Mouse (Mus musculus): ENCODE data around the gene Clpp. TPM values are rescaled to one million over a fixed set of nuclear protein-coding genes. Genes with fewer than 3 reads are reported as not detected.

Gene Clpp
- total RNA-seq, 1 experiment from 2014 or later: 13.8 TPM

- ATAC-seq (replicated peaks; ENCODE audit: insufficient number of reproducible peaks, low FRiP score, low TSS enrichment, poor library complexity, severe bottlenecking): no peak
Measured at GRCm38 (mm10) chr17:57012245-57012795, 22.2 kb downstream of the Clpp start.

GRCm38 (mm10) chr17:57019693-57020092, 29.6 kb downstream of the Clpp start:
- no peak for ATAC-seq (replicated peaks; ENCODE audit: insufficient number of reproducible peaks, low FRiP score, low TSS enrichment, poor library complexity, severe bottlenecking)

- no peak for ATAC-seq (replicated peaks; ENCODE audit: insufficient number of reproducible peaks, low FRiP score, low TSS enrichment, poor library complexity, severe bottlenecking)
Measured at GRCm38 (mm10) chr17:57020960-57021359, 30.9 kb downstream of the Clpp start.

DNA sequence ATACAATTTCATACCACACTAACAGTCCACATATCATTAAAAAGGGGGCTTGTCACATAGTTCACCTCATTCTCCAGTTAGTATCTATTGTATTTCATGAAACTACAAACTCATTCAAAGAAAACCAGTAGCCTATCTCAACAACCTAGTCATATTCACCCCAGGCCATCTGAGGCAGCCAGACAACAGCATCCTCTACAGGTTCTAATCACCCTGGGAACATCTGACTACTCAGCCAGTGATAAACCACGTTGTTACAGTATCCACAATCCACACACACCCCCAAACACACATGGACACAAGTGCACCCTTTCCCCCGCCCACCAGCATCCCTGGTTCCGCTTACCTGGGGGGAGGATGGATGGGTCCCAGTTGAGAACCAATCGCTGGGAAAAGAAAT, 37.4 kb downstream of the Clpp start:
- no peak for ATAC-seq (replicated peaks; ENCODE audit: insufficient number of reproducible peaks, low FRiP score, low TSS enrichment, poor library complexity, severe bottlenecking)

- ATAC-seq (replicated peaks; ENCODE audit: insufficient number of reproducible peaks, low FRiP score, low TSS enrichment, poor library complexity, severe bottlenecking): no peak
Measured at GRCm38 (mm10) chr17:57029691-57030090, 39.6 kb downstream of the Clpp start.

DNA sequence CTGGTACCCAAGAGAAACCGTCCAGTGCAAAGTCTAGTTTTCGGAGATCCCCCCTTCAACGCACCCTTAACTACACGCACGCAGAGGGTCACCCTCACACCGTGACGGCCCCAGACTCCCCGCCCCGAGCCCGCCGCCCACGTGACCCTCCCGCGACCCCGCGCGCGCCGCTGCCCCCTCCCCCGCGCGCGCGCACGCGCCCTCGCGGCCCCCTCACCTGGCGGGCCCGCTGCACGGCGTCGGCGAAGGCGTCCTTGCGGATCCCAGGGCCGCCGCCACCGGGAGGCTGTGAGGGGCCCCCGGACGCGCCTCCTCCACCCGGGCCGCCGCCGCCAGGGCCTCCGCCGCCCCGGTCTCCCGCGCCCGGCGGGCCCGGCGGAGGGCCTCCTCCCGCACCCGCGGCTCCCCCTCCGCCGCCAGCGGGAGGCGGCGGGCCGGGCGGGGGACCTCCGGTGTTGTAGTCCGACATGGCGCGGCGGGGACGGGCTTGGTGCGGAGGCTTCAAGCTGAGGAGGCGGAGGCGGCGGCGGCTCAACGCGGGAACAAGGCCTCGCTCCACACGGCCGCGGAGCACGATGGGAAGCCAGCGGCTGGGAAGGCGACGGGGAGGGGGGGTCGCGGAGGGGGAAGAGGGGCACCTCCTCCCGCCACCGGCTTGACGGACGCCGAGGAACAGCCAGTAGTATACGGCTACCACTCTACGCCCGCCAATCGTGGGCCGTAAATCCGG, 41.0 kb downstream of the Clpp start, which contains the start of gene Khsrp:
Khsrp (minus strand) TSS at position 592 of the 730 bp plus-strand sequence.
- ATAC-seq (replicated peaks; ENCODE audit: insufficient number of reproducible peaks, low FRiP score, low TSS enrichment, poor library complexity, severe bottlenecking): no peak

DNA sequence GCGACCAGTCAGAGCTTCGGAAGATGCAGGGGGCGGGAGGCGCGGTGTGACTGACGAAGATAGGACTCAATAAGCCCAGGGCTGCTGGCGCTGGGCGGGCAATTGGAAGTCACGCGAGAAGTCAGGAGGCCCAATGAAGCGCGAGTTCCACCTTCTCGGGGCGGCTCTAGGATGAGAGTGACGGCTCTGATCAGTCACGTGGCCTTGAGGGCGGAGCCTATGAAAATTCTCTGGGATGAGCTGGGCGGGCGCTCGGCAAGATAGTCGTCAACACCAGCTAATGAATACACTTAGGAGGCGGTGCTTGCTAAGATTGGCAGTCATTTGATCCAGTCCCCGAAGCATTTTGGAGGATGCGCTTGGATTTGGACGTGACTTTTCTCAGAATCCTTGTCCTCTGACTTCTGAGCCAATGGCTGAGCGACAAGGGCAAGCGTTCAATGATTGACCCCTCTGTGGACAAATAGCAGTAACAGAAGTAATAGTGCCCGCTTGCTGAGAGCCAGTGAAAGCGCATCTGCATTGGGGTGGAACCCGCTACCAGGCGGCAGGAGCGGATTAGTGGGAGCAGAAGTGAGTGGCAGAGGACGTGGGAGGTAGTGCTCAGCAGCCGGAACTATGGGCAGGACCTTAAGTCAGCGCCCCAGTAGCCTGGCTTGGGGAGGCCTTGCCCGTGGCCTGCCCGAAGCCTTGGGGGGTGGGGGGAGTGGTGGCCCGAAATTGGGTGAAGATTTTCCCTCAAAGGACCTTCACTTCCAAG, 41.7 kb downstream of the Clpp start:
- peak; percentile 88 for ATAC-seq (replicated peaks; ENCODE audit: insufficient number of reproducible peaks, low FRiP score, low TSS enrichment, poor library complexity, severe bottlenecking)

GRCm38 (mm10) chr17:57032854-57033253, 42.7 kb downstream of the Clpp start:
- no peak for ATAC-seq (replicated peaks; ENCODE audit: insufficient number of reproducible peaks, low FRiP score, low TSS enrichment, poor library complexity, severe bottlenecking)

DNA sequence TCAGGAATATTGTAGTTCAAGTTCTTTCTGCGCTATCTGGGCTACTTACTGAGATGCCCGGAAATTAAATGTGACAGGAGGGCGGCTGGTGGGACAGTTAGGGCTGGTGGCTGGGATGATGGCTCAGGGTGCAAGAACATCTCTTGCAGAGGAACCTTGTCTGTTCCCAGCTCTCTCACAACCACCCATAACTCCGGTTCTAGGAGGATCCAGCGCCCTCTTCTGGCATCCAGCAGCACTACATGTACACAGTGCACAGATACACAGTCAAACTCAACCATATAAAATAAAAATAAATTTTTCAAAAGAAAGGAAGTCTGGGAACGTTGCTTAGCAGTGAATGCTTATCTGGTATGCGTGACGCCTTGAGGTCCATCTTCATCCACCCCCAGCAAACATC, 48.9 kb downstream of the Clpp start:
- ATAC-seq (replicated peaks; ENCODE audit: insufficient number of reproducible peaks, low FRiP score, low TSS enrichment, poor library complexity, severe bottlenecking): no peak

DNA sequence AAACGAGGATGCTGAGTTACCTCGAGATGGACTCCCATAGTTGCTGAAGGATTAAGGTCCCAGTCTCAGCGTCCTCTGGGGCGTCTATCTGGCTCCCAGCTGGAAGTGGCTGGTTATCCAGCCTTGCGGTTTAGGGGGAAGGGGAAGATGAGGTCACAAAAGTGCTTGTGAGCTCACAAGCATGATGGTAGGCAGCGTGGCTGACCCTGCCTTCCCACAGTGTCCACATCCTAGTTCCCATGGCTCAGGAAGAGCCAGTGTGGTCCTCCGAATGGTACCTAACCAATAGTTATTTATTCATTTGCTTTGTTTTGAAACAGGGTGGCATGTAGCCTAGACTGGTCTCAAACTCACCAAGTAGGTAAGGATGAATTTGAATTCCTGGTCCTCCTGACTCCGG, 51.4 kb downstream of the Clpp start, which contains the start of gene Slc25a41:
Slc25a41 (minus strand) TSS at position 101 of the 400 bp plus-strand sequence.
- no peak for ATAC-seq (replicated peaks; ENCODE audit: insufficient number of reproducible peaks, low FRiP score, low TSS enrichment, poor library complexity, severe bottlenecking)

Other genes starting within 250 kb of the Clpp start
- gene Nrtn, start 232.8 kb upstream of the Clpp start, total RNA-seq (2017): not detected in 3 replicates
- 15.0 to 22.2 TPM (median 19.2 TPM) in 3 replicates for gene Dus3l, start 225.5 kb upstream of the Clpp start, total RNA-seq (2017)
- 0.29 to 0.49 TPM in 2 of 3 replicates, not detected in the other for gene Prr22, start 220.1 kb upstream of the Clpp start, total RNA-seq (2017)
- 4.7 to 8.2 TPM (median 6.6 TPM) in 3 replicates for gene Rfx2, start 159.3 kb upstream of the Clpp start, total RNA-seq (2017)
- gene Acsbg2, start 115.9 kb upstream of the Clpp start, total RNA-seq (2017): not detected in 3 replicates
- gene 1700061G19Rik, start 114.8 kb upstream of the Clpp start, total RNA-seq (2017): not detected in 3 replicates
- 7.0 to 20.4 TPM (median 8.3 TPM) in 3 replicates for gene Mllt1, start 54.9 kb upstream of the Clpp start, total RNA-seq (2017)
- not detected in 3 replicates for gene Acer1, start 8.2 kb upstream of the Clpp start, total RNA-seq (2017)
- gene Alkbh7, start 7.0 kb downstream of the Clpp start, total RNA-seq (2017): 8.0 to 11.9 TPM (median 9.8 TPM) in 3 replicates
- gene Pspn, start 9.7 kb downstream of the Clpp start, total RNA-seq (2017): not detected in 3 replicates
- gene Gtf2f1, start 21.0 kb downstream of the Clpp start, total RNA-seq (2017): 81.4 to 95.0 TPM (median 83.1 TPM) in 3 replicates
- not detected in 3 replicates for gene Gm17949, start 21.2 kb downstream of the Clpp start, total RNA-seq (2017)
- gene Khsrp, start 41.2 kb downstream of the Clpp start, total RNA-seq (2017): 25.1 to 60.3 TPM (median 33.8 TPM) in 3 replicates
- not detected in 3 replicates for gene Slc25a41, start 51.3 kb downstream of the Clpp start, total RNA-seq (2017)
- gene Crb3, start 68.8 kb downstream of the Clpp start, total RNA-seq (2017): 1.4 TPM in 1 of 3 replicates, not detected in the others
- gene Slc25a23, start 69.6 kb downstream of the Clpp start, total RNA-seq (2017): 0.21 to 1.7 TPM (median 1.3 TPM) in 3 replicates
- gene Dennd1c, start 88.2 kb downstream of the Clpp start, total RNA-seq (2017): 32.3 to 86.7 TPM (median 48.3 TPM) in 3 replicates
- 0.58 to 1.4 TPM in 2 of 3 replicates, not detected in the other for gene Tubb4a, start 97.5 kb downstream of the Clpp start, total RNA-seq (2017)
- 0.57 to 1.3 TPM (median 1.2 TPM) in 3 replicates for gene Tnfsf9, start 115.0 kb downstream of the Clpp start, total RNA-seq (2017)
- not detected in 3 replicates for gene Cd70, start 159.5 kb downstream of the Clpp start, total RNA-seq (2017)
- gene Tnfsf14, start 203.9 kb downstream of the Clpp start, total RNA-seq (2017): 9.5 to 16.2 TPM (median 10.5 TPM) in 3 replicates
- 96.6 to 152 TPM (median 129 TPM) in 3 replicates for gene C3, start 237.8 kb downstream of the Clpp start, total RNA-seq (2017)